Mouse (Mus musculus): Measurements from ENCODE around the gene Draxin.

DNA sequence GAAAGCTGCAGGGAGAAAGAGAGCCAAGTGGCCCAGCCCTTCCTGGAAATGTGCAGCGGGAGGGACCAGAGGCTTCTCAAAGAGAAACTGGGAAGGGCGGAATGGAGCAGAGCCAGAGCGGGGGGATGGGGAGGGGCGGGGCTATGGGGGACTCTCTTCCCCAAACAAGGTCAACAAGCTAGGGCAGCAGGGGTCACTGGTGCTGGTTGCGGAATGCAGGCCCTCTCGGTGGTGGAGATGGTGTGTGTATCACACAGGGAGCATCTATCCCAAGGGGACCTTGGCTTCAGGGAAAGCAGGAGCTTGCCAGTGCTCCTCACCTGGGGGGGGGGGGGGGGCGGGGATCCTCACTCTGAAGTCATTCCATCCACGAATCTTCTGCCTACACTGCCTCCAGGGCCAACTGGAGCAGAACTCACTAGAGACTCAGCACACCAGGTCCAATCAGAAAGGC is 46.2 kb downstream of the Draxin start:
- TF ChIP-seq CTCF (IDR thresholded peaks at IDR 0.05; ENCODE audit: low read depth, low read length) (no peak), POLR2AphosphoS5 (IDR thresholded peaks at IDR 0.05; ENCODE audit: insufficient replicate concordance, low read depth, low read length) (no peak), GATA1 (IDR thresholded peaks at IDR 0.05; ENCODE audit: borderline replicate concordance, low read length) (no peak)

All from G1E (cell line).